Comparison of ENCODE assay signal across 1 mouse cellular context in genomic region chr19:46338331-46338936, GRCm38 (mm10).
A peak's percentile ranks its signal among the peaks of the same experiment; 100 is the strongest.
TF ChIP-seq lines count a peak whose summit lies in the region.

Gene Cuedc2 (minus strand): TSS chr19:46338702.

TF ChIP-seq in CH12.LX, 34 proteins besides CTCF, POLR2A, EP300 and RAD21 (continued from another document):
- TF ChIP-seq MYC (IDR thresholded peaks at IDR 0.05; ENCODE audit: low read depth, low read length) (peak; percentile 83), RCOR1 (conservative IDR thresholded peaks at IDR 0.05; ENCODE audit: low read depth, low read length) (peak; percentile 54; the same call in 1 of the 2 replicates), ZMIZ1 (IDR thresholded peaks at IDR 0.05; ENCODE audit: low read depth, low read length) (no peak), MXI1 (IDR thresholded peaks at IDR 0.05; ENCODE audit: low read depth, low read length) (no peak; the same call in none of the 2 replicates), IRF4 (IDR thresholded peaks at IDR 0.05; ENCODE audit: low read depth, low read length) (peak; percentile 68), CHD2 (IDR thresholded peaks at IDR 0.05; ENCODE audit: low read length) (peak; percentile 74), ZKSCAN1 (IDR thresholded peaks at IDR 0.05; ENCODE audit: borderline replicate concordance, low read depth, low read length) (no peak), NELFE (IDR thresholded peaks at IDR 0.05; ENCODE audit: low read depth, low read length) (no peak), JUN (IDR thresholded peaks at IDR 0.05; ENCODE audit: insufficient read depth, low read depth, low read length) (no peak), USF1 (IDR thresholded peaks at IDR 0.05; ENCODE audit: low read depth, low read length) (peak; percentile 49), GABPA (IDR thresholded peaks at IDR 0.05; ENCODE audit: insufficient replicate concordance, low read depth, low read length) (no peak; the same call in 1 of the 2 replicates), TCF12 (IDR thresholded peaks at IDR 0.05; ENCODE audit: low read depth, low read length) (0 out of 2 replicates have a peak, but pooled peaks have one; percentile 19)
